14 mouse cellular contexts compared by ENCODE assay signal in genomic region chr16:36711760-36712159, GRCm38 (mm10). TPM values are rescaled to one million over a fixed set of nuclear protein-coding genes. Genes with fewer than 3 reads are reported as not detected.
DNase-seq lines count a peak whose midpoint lies in the region; ATAC-seq and TF ChIP-seq lines count a peak whose summit lies in the region.
"Had no signal": no experiment of that assay in that cellular context is flagged by ENCODE, and none has a peak within 500 bp of the region (broad histone marks: within the 10 kb centered on the region; RNA-seq: fewer than 3 reads in every experiment).

No protein-coding gene starts in this region.

- no peaks in the 10 kb centered on the region for H3K27me3 ChIP-seq in liver, embryonic 14.5 days (ENCODE audit: control insufficient read depth, insufficient read depth, low read length)
- no peaks in the 10 kb centered on the region for H3K27me3 ChIP-seq in liver, embryonic 12.5 days (replicated peaks)
- H3K27me3 ChIP-seq in forebrain, postnatal 0 days (ENCODE audit: insufficient read depth, low read length) = no peaks in the 10 kb centered on the region
- no peaks in the 10 kb centered on the region for H3K27me3 ChIP-seq in midbrain, embryonic 14.5 days (ENCODE audit: control insufficient read depth, insufficient read depth, low read length)
- H3K27me3 ChIP-seq: embryonic facial prominence, embryonic 13.5 days; liver, embryonic 13.5 days had no signal

- peaks cover 0 to 4% of the 10 kb centered on the region in 2 experiments; a peak in 2 of 4 replicates for H3K4me1 ChIP-seq in liver, embryonic 14.5 days (replicated peaks; ENCODE audit: control insufficient read depth in 2 of 2, insufficient read depth in 2 of 2, low read length in 1 of 2)
- H3K4me1 ChIP-seq in liver, embryonic 12.5 days = no peaks in the 10 kb centered on the region
- H3K4me1 ChIP-seq in brown adipose tissue, adult 24 weeks (ENCODE audit: control insufficient read depth, insufficient read depth, insufficient read length, low read length) = no peaks in the 10 kb centered on the region
- H3K4me1 ChIP-seq in forebrain, postnatal 0 days (ENCODE audit: insufficient read depth) = no peaks in the 10 kb centered on the region
- H3K4me1 ChIP-seq in midbrain, embryonic 14.5 days (ENCODE audit: control insufficient read depth, insufficient read depth, low read length) = no peaks in the 10 kb centered on the region
- H3K4me1 ChIP-seq: embryonic facial prominence, embryonic 13.5 days; liver, embryonic 13.5 days had no signal

- no peak overlapping the region for H3K4me2 ChIP-seq in liver, embryonic 14.5 days (ENCODE audit: low read depth)
- no peak overlapping the region for H3K4me2 ChIP-seq in liver, embryonic 12.5 days
- H3K4me2 ChIP-seq in forebrain, postnatal 0 days (ENCODE audit: low read depth) = no peak overlapping the region
- H3K4me2 ChIP-seq in midbrain, embryonic 14.5 days (ENCODE audit: low read length) = no peak overlapping the region
- H3K4me2 ChIP-seq: embryonic facial prominence, embryonic 13.5 days; liver, embryonic 13.5 days had no signal

- DNase-seq in liver, embryonic 14.5 days (ENCODE audit: low read depth in 3 of 3, low spot score in 3 of 3) = peak in 2 of 3 experiments; percentile 12 to 17
- peak; percentile 63 for DNase-seq in lung, postnatal 25 days (ENCODE audit: low spot score)
- peak; percentile 51 to 62 for DNase-seq in spleen, adult 18-20 months
- DNase-seq in layer of hippocampus, postnatal 36 days = no peak
- DNase-seq in forebrain, postnatal 0 days = no peak
- no peak for DNase-seq in midbrain, embryonic 14.5 days
- DNase-seq: adrenal gland, adult 8-10 months; cerebellum, postnatal 14 days; gastrocnemius, adult 2 months; liver, embryonic 13.5 days had no signal

- WGBS in liver, embryonic 14.5 days (ENCODE audit: insufficient replicate concordance) = 51% methylated on average over 12 of the region's 12 CpGs
- WGBS in liver, embryonic 12.5 days (ENCODE audit: insufficient replicate concordance) = 56% methylated on average over 12 of the region's 12 CpGs
- 93% methylated on average over 12 of the region's 12 CpGs for WGBS in forebrain, postnatal 0 days
- 92% methylated on average over 12 of the region's 12 CpGs for WGBS in midbrain, embryonic 14.5 days

- H3K9ac ChIP-seq in liver, embryonic 14.5 days (replicated peaks) = no peak overlapping the region
- no peak overlapping the region for H3K9ac ChIP-seq in liver, embryonic 12.5 days
- H3K9ac ChIP-seq in forebrain, postnatal 0 days = no peak overlapping the region
- H3K9ac ChIP-seq in midbrain, embryonic 14.5 days (replicated peaks; ENCODE audit: low read length) = no peak overlapping the region
- H3K9ac ChIP-seq: embryonic facial prominence, embryonic 13.5 days; liver, embryonic 13.5 days had no signal

- no peak overlapping the region for H3K4me3 ChIP-seq in liver, embryonic 14.5 days (ENCODE audit: insufficient read depth in 1 of 2, low read depth in 2 of 2, low read length in 2 of 2)
- no peak overlapping the region for H3K4me3 ChIP-seq in liver, embryonic 12.5 days
- H3K4me3 ChIP-seq in brown adipose tissue, adult 24 weeks (ENCODE audit: insufficient read depth, low read depth, low read length) = no peak overlapping the region
- H3K4me3 ChIP-seq in forebrain, postnatal 0 days (ENCODE audit: low read depth, low read length) = no peak overlapping the region
- H3K4me3 ChIP-seq in midbrain, embryonic 14.5 days (replicated peaks; ENCODE audit: low read depth, low read length) = no peak overlapping the region
- H3K4me3 ChIP-seq: embryonic facial prominence, embryonic 13.5 days; gastrocnemius, adult 2 months; liver, embryonic 13.5 days had no signal

- no peaks in the 10 kb centered on the region for H3K9me3 ChIP-seq in liver, embryonic 14.5 days (ENCODE audit: control insufficient read depth, low read length)
- no peaks in the 10 kb centered on the region for H3K9me3 ChIP-seq in liver, embryonic 12.5 days (replicated peaks)
- no peaks in the 10 kb centered on the region for H3K9me3 ChIP-seq in forebrain, postnatal 0 days (ENCODE audit: low read length)
- H3K9me3 ChIP-seq in midbrain, embryonic 14.5 days (ENCODE audit: control insufficient read depth, low read length) = no peaks in the 10 kb centered on the region
- H3K9me3 ChIP-seq: embryonic facial prominence, embryonic 13.5 days; liver, embryonic 13.5 days had no signal

- no peak overlapping the region for H3K27ac ChIP-seq in liver, embryonic 14.5 days
- H3K27ac ChIP-seq in liver, embryonic 12.5 days = no peak overlapping the region
- H3K27ac ChIP-seq in brown adipose tissue, adult 24 weeks (replicated peaks; ENCODE audit: low read depth, low read length) = peak overlapping the region; percentile 52
- no peak overlapping the region for H3K27ac ChIP-seq in forebrain, postnatal 0 days (ENCODE audit: low read depth, low read length)
- no peak overlapping the region for H3K27ac ChIP-seq in midbrain, embryonic 14.5 days (replicated peaks; ENCODE audit: low read depth, low read length)
- H3K27ac ChIP-seq: embryonic facial prominence, embryonic 13.5 days; gastrocnemius, adult 2 months; liver, embryonic 13.5 days had no signal

- no peak for TF ChIP-seq EP300 in liver, embryonic 14.5 days (IDR thresholded peaks at IDR 0.05; ENCODE audit: low read depth)

- H3K36me3 ChIP-seq in liver, embryonic 14.5 days (replicated peaks; ENCODE audit: control insufficient read depth, insufficient read depth, low read depth) = no peaks in the 10 kb centered on the region
- H3K36me3 ChIP-seq in liver, embryonic 12.5 days = no peaks in the 10 kb centered on the region
- no peaks in the 10 kb centered on the region for H3K36me3 ChIP-seq in forebrain, postnatal 0 days (ENCODE audit: insufficient read depth)
- H3K36me3 ChIP-seq in midbrain, embryonic 14.5 days (ENCODE audit: control insufficient read depth, insufficient read depth, low read length) = no peaks in the 10 kb centered on the region
- H3K36me3 ChIP-seq: embryonic facial prominence, embryonic 13.5 days; liver, embryonic 13.5 days had no signal

- no peak for ATAC-seq in liver, embryonic 14.5 days (ENCODE audit: insufficient read depth)
- no peak for ATAC-seq in liver, embryonic 12.5 days
- no peak for ATAC-seq in forebrain, postnatal 0 days
- no peak for ATAC-seq in midbrain, embryonic 14.5 days (ENCODE audit: low FRiP score, low TSS enrichment)

- TF ChIP-seq CTCF in liver, embryonic 14.5 days (IDR thresholded peaks at IDR 0.05; ENCODE audit: low read depth) = no peak
- no peak for TF ChIP-seq CTCF in forebrain, postnatal 0 days (IDR thresholded peaks at IDR 0.05; ENCODE audit: low read depth)

RNA-seq across cellular contexts. Expression of gene Ildr1, which starts 18.0 kb away (rescaled TPM):
- polyA plus RNA-seq in liver, embryonic 14.5 days (2012; rRNA removed) = 0.03 and 0.04 TPM in 2 replicates
- 0.05 and 0.08 TPM in 2 replicates for polyA plus RNA-seq in liver, embryonic 14.5 days (2014; fragmentation: Nextera tagmentation; extraction: Ambion mirVana)
- polyA plus RNA-seq in liver, embryonic 12.5 days (2016; fragmentation: Nextera tagmentation; extraction: Ambion mirVana) = 0.05 TPM in 2 replicates
- not detected in 2 replicates for polyA plus RNA-seq in brown adipose tissue, adult 24 weeks (2012; ENCODE audit: insufficient read depth, insufficient read length, missing spikeins)
- under 1 TPM; 0.25 TPM for total RNA-seq in layer of hippocampus, postnatal 36 days (2021)
- total RNA-seq in forebrain, postnatal 0 days (2014; rRNA removed) = 0.31 and 0.76 TPM in 2 replicates
- polyA plus RNA-seq in forebrain, postnatal 0 days (2015; fragmentation: Nextera tagmentation; extraction: Ambion mirVana) = 0.43 and 1.1 TPM in 2 replicates
- polyA plus RNA-seq in midbrain, embryonic 14.5 days (2014; fragmentation: Nextera tagmentation; extraction: Ambion mirVana) = 0.16 and 0.26 TPM in 2 replicates
- total RNA-seq: adrenal gland, adult 8-10 months had no signal
- polyA plus RNA-seq: neural tube, embryonic 11.5 days had no signal

RNA-seq across cellular contexts. Expression of gene Cd86, which starts 45.9 kb away (rescaled TPM):
- polyA plus RNA-seq in liver, embryonic 14.5 days (2012; rRNA removed) = 2.6 and 4.8 TPM in 2 replicates
- polyA plus RNA-seq in liver, embryonic 14.5 days (2014; fragmentation: Nextera tagmentation; extraction: Ambion mirVana) = 7.1 and 7.7 TPM in 2 replicates
- 4.3 and 4.9 TPM in 2 replicates for polyA plus RNA-seq in liver, embryonic 12.5 days (2016; fragmentation: Nextera tagmentation; extraction: Ambion mirVana)
- polyA plus RNA-seq in brown adipose tissue, adult 24 weeks (2012; ENCODE audit: insufficient read depth, insufficient read length, missing spikeins) = 4.8 and 5.0 TPM in 2 replicates
- total RNA-seq in layer of hippocampus, postnatal 36 days (2021) = 1 to 10 TPM; 1.3 to 1.4 TPM
- 1.6 and 1.7 TPM in 2 replicates for total RNA-seq in forebrain, postnatal 0 days (2014; rRNA removed)
- polyA plus RNA-seq in forebrain, postnatal 0 days (2015; fragmentation: Nextera tagmentation; extraction: Ambion mirVana) = 2.0 and 2.1 TPM in 2 replicates
- 0.47 and 2.0 TPM in 2 replicates for polyA plus RNA-seq in midbrain, embryonic 14.5 days (2014; fragmentation: Nextera tagmentation; extraction: Ambion mirVana)

Comparison
In these comparisons a context has a peak if more than half of its experiments do, and no peak if none do; other contexts are left out.
1. DNase-seq: peak in liver, embryonic 14.5 days (2 of 3), lung, postnatal 25 days (single experiment) and spleen, adult 18-20 months (2 of 2); none in layer of hippocampus, postnatal 36 days (0 of 2), forebrain, postnatal 0 days (single experiment) and midbrain, embryonic 14.5 days (single experiment).